Mouse (Mus musculus) kidney, adult 2 months (tissue): ENCODE results near the gene Klhl12. TPM values are rescaled to one million over a fixed set of nuclear protein-coding genes. Genes with fewer than 3 reads are reported as not detected.

ENCODE experiments used
- DNase-seq: peaks from one replicate; pipeline ENCODE4 v3.0.0; 2021
- H3K27ac ChIP-seq: fragments of 200-500 bp; 2 replicates; pipeline ENCODE4 v1.5.1; 2012; ENCODE audit warnings: low read depth, low read length, control low read depth, inconsistent platforms; ENCODE audit not compliant: insufficient read depth
- H3K27me3 ChIP-seq: fragments of 200-500 bp; replicated peaks from 2 replicates; pipeline ENCODE4 v1.6.1; 2012; ENCODE audit warnings: mild to moderate bottlenecking, moderate library complexity, low read length, inconsistent platforms; ENCODE audit not compliant: control insufficient read depth, insufficient read depth
- H3K36me3 ChIP-seq: fragments of 200-500 bp; 2 replicates; pipeline ENCODE4 v1.6.1; 2012; ENCODE audit warnings: mild to moderate bottlenecking, moderate library complexity, low read length, inconsistent platforms; ENCODE audit not compliant: control insufficient read depth, insufficient read depth
- H3K4me1 ChIP-seq: fragments of 200-500 bp; 2 replicates; pipeline ENCODE4 v1.6.1; 2011; ENCODE audit warnings: low read length; ENCODE audit not compliant: control insufficient read depth, insufficient read depth
- H3K4me3 ChIP-seq: fragments of 200-500 bp; 2 replicates; pipeline ENCODE4 v1.5.1; 2011; ENCODE audit warnings: mild to moderate bottlenecking, low read depth, low read length, control low read depth; ENCODE audit not compliant: insufficient read depth
- CTCF ChIP-seq: fragments of 200-500 bp; conservative IDR thresholded peaks from 2 replicates; pipeline ENCODE4 v1.5.1; 2011; ENCODE audit warnings: low read depth, mild to moderate bottlenecking, control low read depth, low read length, moderate library complexity, mixed read lengths; ENCODE audit not compliant: insufficient read depth, insufficient read length
- POLR2A ChIP-seq: fragments of 200-500 bp; IDR thresholded peaks from one replicate; pipeline ENCODE4 v1.6.1; 2011; ENCODE audit warnings: low read depth, low read length, control low read depth
- WGBS: fragments of 180-500 bp; shearing (Covaris S2); methylation state at CpG from one replicate; pipeline ENCODE4 v1.1.7; 2018; 5-methylcytosine and 5-hydroxymethylcytosine counted together
- polyA plus RNA-seq: library from polyadenylated mRNA; depleted of rRNA; stranded (reverse); fragments of >200 nt; gene quantifications from 2 replicates; pipeline ENCODE4 v1.2.3, GENCODE M21; 2012

Gene Klhl12
- polyA plus RNA-seq, 1 experiment = 9.6 TPM

DNA sequence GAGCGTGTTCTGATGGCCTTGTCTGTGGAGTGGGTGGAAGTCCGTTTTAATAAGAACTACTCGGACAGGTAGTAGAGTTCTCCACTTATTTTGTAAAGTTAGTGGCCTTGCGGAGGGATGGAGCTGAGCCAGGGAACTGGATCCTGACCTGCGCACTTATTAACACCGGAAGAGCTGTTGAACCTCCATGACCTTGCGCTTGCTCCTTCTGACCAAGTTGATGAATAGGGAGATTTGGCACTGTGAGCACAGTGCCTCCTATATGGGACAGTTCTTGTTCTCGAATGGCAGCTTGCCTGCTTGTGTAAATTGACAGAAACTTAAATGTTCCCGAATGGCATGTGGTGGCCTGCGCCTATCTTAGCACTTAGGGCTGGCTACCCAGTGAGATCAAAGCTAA, 40.7 kb downstream of the Klhl12 start:
- Histone ChIP-seq H3K27me3 (no peaks in the 10 kb centered on the region), H3K27ac (0 out of 2 replicates have a peak overlapping the region, but pooled peaks have one; percentile 32), H3K4me1 (peaks cover 6% of the 10 kb centered on the region), H3K36me3 (no peaks in the 10 kb centered on the region), H3K4me3 (peak overlapping the region; percentile 17; the same call in 1 of the 2 replicates)
- no peak for TF ChIP-seq POLR2A
- WGBS = 51% methylated on average over 10 of the region's 10 CpGs
- DNase-seq = peak; percentile 75

DNA sequence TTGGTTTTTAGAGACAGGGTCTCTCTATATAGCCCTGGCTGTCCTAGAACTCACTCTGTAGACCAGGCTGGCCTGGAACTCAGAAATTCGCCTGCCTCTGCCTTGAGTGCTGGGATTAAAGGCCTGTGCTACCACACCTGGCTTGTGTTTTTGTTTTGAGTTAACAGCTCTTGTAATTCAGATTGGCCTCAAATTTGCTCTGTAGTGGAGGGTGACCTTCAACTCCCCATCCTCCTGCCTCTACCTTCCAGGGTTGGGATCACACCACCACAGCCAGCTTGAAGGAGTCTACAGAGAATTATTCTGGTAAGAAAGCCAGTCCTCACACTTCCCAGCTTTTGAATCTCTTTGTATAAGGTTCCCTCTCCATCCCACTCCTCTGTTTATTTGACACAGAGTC, 45.6 kb downstream of the Klhl12 start:
- Histone ChIP-seq H3K36me3 (no peaks in the 10 kb centered on the region), H3K27ac (no peak overlapping the region), H3K4me3 (no peak overlapping the region), H3K27me3 (no peaks in the 10 kb centered on the region), H3K4me1 (peaks cover 4% of the 10 kb centered on the region)
- no peak for DNase-seq
- TF ChIP-seq POLR2A (no peak), CTCF (no peak)
- 100% methylated on average over 1 of the region's 1 CpGs for WGBS

DNA sequence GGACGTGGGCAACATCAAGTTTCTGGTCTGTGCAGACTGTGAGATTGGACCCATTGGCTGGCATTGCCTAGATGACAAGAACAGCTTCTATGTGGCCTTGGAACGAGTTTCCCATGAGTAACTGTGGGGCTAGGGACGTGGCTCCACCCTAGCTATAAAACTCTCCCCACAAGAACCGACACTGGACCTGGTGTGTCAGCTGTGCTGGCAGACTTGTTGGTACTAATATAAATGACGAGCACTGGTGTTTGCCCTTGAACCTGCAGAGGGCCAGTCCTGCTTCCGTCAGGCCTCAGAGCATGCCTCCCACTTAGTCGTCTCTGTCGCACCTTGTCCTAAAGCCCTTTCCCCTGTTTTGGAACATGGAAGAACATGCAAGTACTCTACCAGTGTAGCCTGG, 50.9 kb downstream of the Klhl12 start:
- H3K27me3 ChIP-seq = no peaks in the 10 kb centered on the region

GRCm38 (mm10) chr1:134510018-134510417, 54.7 kb downstream of the Klhl12 start:
- no peak overlapping the region for H3K27ac ChIP-seq
- WGBS = 68% methylated on average over 7 of the region's 7 CpGs

More for the DNA sequence above, 50.9 kb downstream of the Klhl12 start:
- DNase-seq = no peak
- no peaks in the 10 kb centered on the region for H3K4me1 ChIP-seq
- no peak for TF ChIP-seq CTCF
- no peak for TF ChIP-seq POLR2A
- H3K4me3 ChIP-seq = no peak overlapping the region
- H3K36me3 ChIP-seq = peaks cover 1% of the 10 kb centered on the region; the same call in 1 of the 2 replicates
- H3K27ac ChIP-seq = no peak overlapping the region
- WGBS = 86% methylated on average over 8 of the region's 8 CpGs

DNA sequence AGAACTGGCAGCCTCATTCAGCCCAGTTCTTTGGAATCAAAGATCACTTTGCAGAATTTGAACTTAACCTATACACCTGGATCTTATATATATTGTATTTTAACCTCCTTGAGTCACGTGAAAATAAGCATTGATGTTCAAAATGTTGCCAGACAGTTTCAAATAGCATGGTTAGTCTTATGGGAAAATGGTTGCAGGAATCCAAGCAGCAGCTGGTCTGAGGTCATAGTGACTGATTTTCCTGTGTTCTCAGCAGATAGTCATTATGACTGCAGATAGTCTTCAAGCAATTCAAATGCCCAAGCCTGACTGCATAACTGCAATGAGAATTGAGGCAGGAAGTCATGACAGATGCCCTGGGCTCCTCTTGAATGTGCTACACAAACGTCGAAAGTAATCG, 56.9 kb downstream of the Klhl12 start:
- DNase-seq = no peak
- no peaks in the 10 kb centered on the region for H3K27me3 ChIP-seq
- H3K4me3 ChIP-seq = no peak overlapping the region
- no peaks in the 10 kb centered on the region for H3K4me1 ChIP-seq
- WGBS = 61% methylated on average over 4 of the region's 4 CpGs
- no peak overlapping the region for H3K27ac ChIP-seq
- TF ChIP-seq CTCF = no peak
- no peak for TF ChIP-seq POLR2A
- H3K36me3 ChIP-seq = no peaks in the 10 kb centered on the region

More at GRCm38 (mm10) chr1:134510018-134510417, 54.7 kb downstream of the Klhl12 start:
- H3K27me3 ChIP-seq = no peaks in the 10 kb centered on the region
- DNase-seq = no peak
- peaks cover 1% of the 10 kb centered on the region; the same call in 1 of the 2 replicates for H3K36me3 ChIP-seq
- TF ChIP-seq POLR2A = no peak
- no peak for TF ChIP-seq CTCF
- H3K4me1 ChIP-seq = no peaks in the 10 kb centered on the region
- H3K4me3 ChIP-seq = no peak overlapping the region

- DNase-seq = no peak
Measured at GRCm38 (mm10) chr1:134512584-134512983, 57.3 kb downstream of the Klhl12 start.

DNA sequence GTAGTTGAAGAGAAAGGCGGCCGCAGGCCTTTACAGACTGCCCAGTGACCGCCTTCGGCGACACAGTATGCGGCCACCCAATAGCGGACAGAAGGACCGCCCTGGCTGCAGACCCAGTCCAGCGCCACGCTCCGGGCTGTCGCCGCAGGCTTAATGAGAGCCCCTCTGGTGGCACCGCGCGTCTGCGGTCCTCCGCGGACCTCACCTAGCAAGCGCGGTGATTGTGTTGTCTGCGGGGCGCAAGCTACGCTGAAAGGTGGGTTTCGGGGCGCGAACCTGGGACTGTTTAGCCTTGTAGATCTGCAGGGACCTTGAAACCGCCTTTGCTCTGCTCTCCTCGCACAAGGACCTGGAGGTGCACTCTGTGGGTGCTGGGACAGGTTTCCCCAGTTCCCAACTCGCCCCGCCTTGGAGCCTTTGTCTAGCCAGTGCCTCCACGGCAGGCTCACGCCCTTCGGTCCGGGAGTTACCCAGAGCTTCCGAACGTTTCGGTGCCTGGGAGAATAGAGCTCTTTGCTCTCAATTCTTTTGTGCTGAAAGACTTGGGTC, 58.1 kb downstream of the Klhl12 start:
- TF ChIP-seq CTCF = no peak
- TF ChIP-seq POLR2A = no peak
- Histone ChIP-seq H3K4me1 (no peaks in the 10 kb centered on the region), H3K27ac (no peak overlapping the region), H3K4me3 (peak overlapping the region; percentile 41), H3K36me3 (no peaks in the 10 kb centered on the region), H3K27me3 (no peaks in the 10 kb centered on the region)
- peak; percentile 22 for DNase-seq
- 6% methylated on average over 38 of the region's 38 CpGs for WGBS

More at GRCm38 (mm10) chr1:134512584-134512983, 57.3 kb downstream of the Klhl12 start:
- TF ChIP-seq CTCF (no peak), POLR2A (no peak)
- no peaks in the 10 kb centered on the region for H3K36me3 ChIP-seq
- no peak overlapping the region for H3K27ac ChIP-seq
- H3K4me1 ChIP-seq = no peaks in the 10 kb centered on the region
- 69% methylated on average over 6 of the region's 6 CpGs for WGBS
- no peaks in the 10 kb centered on the region for H3K27me3 ChIP-seq
- H3K4me3 ChIP-seq = no peak overlapping the region
